Mouse (Mus musculus) retina, postnatal 1 day (tissue): Measurements from ENCODE around the gene Syngr2.
"Not testable (repeated sequence)": the region's sequence is repeated elsewhere in the genome, so short reads cannot be mapped to it uniquely, and the experiment has no call there.

ENCODE experiments used
- DNase-seq: peaks from one replicate; pipeline ENCODE4 v3.0.0-alpha.2; 2012

Gene Syngr2

DNA sequence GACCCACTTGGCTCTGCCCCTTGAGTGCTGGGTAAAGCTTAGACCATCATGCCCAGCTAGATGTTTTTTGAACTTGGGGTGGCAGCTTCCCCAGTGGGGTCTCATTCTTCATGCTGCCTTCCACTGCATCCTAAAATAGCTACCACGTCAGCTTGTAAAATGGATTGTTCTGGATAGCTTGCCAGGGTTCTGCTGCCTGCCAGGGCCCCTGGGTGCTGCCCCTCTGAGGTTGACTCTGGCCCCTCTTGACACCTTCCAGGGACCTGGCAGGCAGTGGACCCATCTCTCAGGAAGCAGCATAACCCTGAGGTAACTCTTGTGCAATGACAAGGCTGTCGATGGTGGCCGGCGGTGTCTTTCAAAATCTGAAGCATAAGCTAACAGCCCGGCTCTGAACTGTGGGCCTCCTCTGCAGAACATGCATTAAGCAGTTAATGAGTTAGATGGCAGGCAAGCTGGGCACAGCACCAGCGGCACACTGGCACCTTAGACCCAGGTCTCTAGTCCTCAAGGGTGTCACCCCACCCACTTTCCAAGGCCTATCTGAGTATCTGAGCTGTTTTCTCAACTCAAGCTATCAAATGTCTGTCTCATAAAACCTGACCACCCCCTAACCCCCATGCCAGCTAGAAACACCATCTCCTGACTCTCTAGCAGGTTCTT lies 5.4 kb downstream of the Syngr2 start:
- no peak for DNase-seq

DNA sequence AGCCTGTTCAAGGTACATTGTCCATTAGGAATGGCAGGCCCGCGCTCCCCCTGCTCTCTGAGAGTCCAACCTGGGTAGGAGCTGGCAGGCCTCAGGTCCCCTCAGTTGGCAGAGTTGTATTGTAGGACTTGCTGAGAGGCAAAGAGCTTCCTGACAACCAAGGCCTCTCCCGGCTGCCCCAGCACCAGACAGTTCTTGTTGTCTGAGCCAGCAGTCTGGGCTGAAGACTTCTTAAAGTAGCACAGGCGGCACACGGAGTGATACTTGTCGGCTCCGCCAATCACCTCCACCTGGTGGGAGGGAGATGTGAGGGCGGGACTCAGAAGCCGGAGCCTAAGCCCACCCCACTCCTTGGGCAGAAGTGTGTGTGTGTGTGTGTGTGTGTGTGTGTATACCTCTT lies 6.4 kb downstream of the Syngr2 start:
- DNase-seq, result not testable (repeated sequence)

GRCm38 (mm10) chr11:117816389-117816996 lies 7.0 kb downstream of the Syngr2 start:
- DNase-seq, result no peak

- no peak for DNase-seq
These were observed 9.6 kb downstream of the Syngr2 start for GRCm38 (mm10) chr11:117819095-117819494.

DNA sequence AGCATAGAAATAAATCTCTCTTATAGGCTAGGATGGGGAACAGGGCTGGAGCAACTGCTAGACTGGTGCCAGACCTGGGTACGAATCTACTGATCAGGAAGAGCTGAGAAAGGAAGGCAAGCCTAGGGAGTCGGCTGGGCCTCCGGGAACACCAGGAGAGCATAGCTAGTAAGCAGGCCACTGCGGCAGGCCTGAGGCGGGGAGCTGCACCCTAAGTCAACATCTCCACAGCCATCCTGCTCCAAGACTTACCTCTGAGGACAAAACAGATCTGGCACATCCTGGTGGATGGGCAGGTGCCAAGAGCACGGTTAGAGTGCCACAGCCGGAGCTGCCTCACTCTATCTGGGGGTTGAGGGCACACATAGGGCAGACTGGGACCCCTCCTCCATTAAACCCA lies 10.7 kb downstream of the Syngr2 start:
- DNase-seq, result no peak

- DNase-seq, result no peak
These were observed 12.4 kb downstream of the Syngr2 start for GRCm38 (mm10) chr11:117821868-117822267.

- no peak for DNase-seq
These were observed 13.3 kb downstream of the Syngr2 start for GRCm38 (mm10) chr11:117822728-117823241.

GRCm38 (mm10) chr11:117823411-117823810 lies 13.9 kb downstream of the Syngr2 start:
- no peak for DNase-seq

- DNase-seq, result peak; percentile 88
These were observed 14.8 kb downstream of the Syngr2 start for GRCm38 (mm10) chr11:117824060-117824969.

DNA sequence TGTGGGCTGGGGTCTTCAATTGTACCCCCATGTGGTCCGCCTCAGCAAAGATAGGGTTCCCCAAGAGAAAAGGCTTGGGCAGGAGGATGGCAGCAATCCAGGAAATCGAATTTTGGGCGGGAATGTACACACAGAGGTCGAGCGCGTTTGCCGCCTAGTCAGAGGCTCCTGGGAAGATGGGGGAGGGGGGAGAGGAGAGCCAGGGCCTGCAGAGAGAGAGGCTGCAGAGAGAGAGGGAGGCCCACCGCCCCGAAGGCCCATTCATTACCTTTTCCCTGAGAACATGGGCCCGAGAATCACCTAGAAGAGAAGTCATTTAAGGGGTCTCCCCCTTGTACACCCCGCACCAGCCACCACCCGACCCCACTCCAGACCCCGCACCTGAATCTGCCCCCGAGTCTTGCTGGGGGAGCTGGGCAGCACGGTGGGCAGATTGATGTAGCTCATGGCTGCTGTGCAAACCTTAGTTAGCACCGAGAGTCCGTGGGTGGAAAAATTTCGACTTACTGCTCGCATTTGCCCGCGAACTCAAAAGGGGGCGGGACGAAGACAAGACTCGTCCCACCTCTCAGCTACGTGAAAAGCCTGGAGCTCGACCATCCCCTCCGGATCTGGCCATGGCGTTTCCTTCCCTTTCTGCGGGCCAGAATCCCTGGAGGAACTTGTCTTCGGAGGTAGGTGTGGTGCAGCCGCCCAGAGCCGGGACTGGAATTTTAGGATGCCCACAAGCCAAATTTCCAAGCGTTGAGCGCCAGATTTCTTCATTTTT lies 16.0 kb downstream of the Syngr2 start, which contains the start of the genes Afmid and Tk1:
Afmid (plus strand) TSS at position 592 of the 769 bp plus-strand sequence.
Tk1 (minus strand) TSS at position 760 of the 769 bp plus-strand sequence.
- DNase-seq, result peak; percentile 90

DNA sequence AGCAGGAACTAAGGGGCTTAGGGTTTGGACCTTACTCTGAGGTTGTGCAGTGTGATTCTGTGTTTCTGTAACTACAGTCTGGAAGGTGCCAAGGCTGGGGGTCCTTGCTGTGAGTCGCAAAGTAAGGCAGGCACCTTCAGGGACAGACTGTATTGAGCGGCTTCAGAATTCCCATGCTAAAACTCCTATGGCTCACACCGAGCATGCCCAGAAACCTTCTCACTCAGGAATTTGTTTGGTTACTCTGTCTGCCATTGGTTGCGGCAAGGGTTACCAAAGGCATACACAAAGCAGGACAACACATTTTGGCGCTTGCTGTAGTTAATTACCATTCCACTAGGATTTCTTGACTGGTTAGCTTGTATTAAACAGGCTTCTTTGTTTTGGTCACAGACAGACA lies 16.7 kb downstream of the Syngr2 start:
- peak; percentile 52 for DNase-seq

GRCm38 (mm10) chr11:117826916-117827315 lies 17.4 kb downstream of the Syngr2 start:
- DNase-seq, result no peak

- DNase-seq, result no peak
These were observed 17.9 kb downstream of the Syngr2 start for GRCm38 (mm10) chr11:117827386-117827785.

- DNase-seq, result peak; percentile 49
These were observed 18.9 kb downstream of the Syngr2 start for GRCm38 (mm10) chr11:117828149-117828887.

- DNase-seq, result no peak
These were observed 19.6 kb downstream of the Syngr2 start for GRCm38 (mm10) chr11:117828888-117829604.

- no peak for DNase-seq
These were observed 20.3 kb downstream of the Syngr2 start for GRCm38 (mm10) chr11:117829671-117830215.

DNA sequence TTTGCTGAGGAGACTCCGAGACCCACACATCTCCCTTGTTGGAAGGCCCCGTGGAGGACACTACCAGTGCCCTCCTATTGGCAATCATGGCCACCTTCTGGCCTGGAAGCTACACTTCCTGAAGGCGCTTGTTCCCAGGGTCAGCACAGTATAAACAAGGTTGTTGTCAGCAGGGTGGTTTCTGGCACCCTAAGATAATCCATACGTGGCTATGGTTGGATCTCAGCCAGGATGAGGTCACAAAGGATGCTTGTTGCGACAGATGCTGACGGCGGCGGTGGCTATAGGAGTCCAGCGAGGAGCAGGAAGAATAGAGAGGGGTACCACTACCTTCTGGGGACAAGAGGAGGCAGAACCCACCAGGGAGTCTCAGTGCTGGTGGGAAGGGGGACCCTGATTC lies 20.9 kb downstream of the Syngr2 start:
- peak; percentile 35 for DNase-seq

- peak; percentile 87 for DNase-seq
These were observed 22.9 kb downstream of the Syngr2 start for GRCm38 (mm10) chr11:117832086-117832969.

DNA sequence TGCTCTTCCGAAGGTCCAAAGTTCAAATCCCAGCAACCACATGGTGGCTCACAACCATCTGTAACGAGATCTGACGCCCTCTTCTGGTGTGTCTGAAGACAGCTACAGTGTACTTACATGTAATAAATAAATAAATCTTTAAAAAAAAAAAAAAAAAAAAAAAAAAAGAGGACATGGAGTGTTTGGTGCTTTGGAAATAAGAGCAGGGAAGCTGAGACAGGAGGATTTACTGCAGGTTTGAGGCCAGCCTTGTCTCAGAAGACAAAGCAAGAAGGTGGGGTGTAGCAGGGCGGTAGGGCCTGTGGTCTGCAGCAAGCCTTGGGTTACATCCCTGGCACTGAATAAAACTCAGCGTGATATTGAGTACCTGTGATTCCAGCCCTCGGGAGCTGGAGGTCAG lies 24.0 kb downstream of the Syngr2 start:
- DNase-seq, result not testable (repeated sequence)

DNA sequence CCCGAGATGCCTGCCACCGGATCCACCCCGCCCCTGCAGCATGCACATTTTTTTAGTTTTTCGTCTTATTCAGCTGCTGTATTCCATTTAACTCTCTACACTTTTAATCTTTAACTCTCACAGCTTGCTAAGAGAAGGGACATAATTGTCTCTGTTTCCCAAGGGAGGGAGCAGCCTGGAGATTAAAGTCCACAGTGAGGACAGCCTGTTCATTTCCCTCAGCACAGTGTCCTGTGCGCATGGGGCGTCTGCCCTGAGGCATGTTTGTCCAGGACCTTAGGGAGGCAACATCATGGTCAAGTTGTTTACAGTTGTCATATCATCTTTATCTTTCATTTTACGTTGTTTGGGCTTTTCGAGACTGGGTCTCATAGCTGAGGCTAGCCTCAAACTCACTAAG lies 24.6 kb downstream of the Syngr2 start:
- DNase-seq, result no peak
